Mouse (Mus musculus) mouse trophoblast stem cell (cell line): Measurements from ENCODE around the gene Ddah1.

ENCODE experiments used
- in situ Hi-C, 2 experiments: fragments of 300-500 bp; cut with MseI, MboI; formaldehyde crosslinking; loops; 2 replicates in 1 of 2; 3 replicates in 1 of 2; pipeline ENCODE4 v1.15.1; 2025

Gene Ddah1

GRCm38 (mm10) chr3:145758561-145759378 lies at the start of gene Ddah1:
Gene Ddah1, plus strand, starts transcription at chr3:145758675.
- in situ Hi-C loops, result no loop called here

DNA sequence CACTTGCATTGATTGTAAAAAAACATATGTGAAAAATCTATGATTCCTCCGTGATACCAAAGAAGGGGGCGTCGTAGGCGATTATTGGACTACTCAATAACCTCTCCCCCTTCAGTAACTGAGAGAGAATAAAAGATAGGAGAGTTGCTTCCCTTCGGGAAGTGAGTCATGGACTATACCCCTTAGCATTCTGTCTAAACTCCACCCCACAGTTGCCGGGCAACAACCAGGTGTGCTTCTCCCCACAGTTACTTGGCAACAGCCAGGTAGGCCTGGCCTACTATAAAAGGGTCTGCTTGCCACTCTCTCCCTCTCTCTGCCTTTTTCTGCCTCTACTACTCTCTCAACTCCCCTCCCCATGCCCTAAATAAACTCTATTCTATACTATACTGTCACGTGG lies 42.6 kb upstream of the Ddah1 start:
- in situ Hi-C loops, result no loop called here

DNA sequence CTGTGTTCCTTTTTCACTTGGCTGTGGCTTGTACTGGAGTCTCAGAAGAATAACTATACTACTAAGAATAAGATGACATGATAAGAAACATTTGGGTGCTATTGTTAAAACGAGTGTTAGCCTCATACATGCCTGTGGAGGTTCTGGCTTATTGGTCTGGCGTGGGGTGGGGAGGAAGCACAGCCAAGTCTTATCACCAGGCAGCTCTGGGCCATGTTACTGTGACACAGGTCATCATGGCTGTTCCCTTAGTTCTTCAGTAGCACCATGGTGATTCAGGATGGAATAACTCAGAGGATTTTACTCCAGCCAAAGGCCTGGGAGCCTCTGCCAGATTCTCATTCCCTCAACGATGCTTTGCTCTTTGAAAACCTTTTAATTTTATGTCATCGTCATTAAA lies 38.8 kb upstream of the Ddah1 start:
- in situ Hi-C loops, result no loop called here

DNA sequence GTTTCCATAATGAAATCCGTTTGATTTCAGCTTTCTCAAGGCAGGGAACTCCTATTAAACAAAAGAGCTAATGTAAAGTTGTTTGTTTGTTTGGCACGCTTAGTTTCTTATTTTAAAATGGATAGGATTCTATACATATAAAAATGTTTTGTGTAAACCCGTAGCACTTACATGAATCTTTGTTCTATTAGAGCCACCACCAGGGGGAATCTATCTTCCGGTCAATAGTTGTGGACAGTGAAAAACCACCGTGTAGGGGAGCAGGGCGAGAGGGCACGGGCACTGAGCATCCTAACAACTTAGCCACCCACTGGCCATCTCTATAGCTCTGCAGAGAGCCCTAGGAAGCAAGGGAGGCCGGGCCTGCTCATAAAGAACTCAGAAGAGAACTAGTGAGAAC lies 33.4 kb upstream of the Ddah1 start:
- in situ Hi-C loops, result no loop called here

DNA sequence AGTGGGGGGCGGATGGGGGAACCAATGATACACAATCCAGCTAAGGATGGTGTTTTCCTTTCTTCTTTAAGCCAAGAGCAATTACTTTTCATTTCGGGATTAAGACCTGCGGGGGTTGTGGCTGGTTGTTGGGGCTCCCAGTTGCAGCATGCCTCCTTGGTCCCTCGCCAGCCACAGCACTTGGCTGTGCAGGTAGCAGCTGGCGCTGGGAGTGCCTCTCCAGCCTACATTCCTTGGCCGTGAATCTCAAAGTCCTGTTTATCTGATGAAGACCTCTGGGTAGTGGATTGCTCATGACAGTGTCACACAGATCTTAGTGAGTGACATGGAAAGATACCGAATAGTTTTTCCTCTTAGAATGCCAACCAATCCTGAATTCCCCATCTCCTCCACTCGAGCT lies 30.1 kb upstream of the Ddah1 start:
- in situ Hi-C loops, result no loop called here

DNA sequence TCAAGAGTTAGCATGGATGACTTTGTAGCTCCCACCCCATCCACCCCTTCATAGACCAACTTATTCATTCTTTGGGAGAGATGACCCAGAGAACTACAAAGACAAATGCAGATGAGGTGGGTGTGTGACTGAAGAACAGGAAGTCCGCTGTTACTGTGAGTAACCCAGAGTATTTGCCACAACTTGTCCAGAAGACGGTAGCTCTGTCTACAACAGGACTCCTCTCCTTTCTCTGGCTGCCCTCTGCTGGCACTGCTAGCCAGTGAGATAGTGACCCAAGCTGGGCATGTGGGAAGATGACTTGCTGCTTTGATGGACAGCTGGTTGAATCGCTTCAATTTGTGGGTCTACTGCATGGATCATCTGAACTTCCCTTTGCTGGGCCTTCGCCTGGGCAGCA lies 28.9 kb upstream of the Ddah1 start:
- in situ Hi-C loops, result no loop called here

- in situ Hi-C loops, result no loop called here
Observed at GRCm38 (mm10) chr3:145730092-145730491, 28.4 kb upstream of the Ddah1 start.

DNA sequence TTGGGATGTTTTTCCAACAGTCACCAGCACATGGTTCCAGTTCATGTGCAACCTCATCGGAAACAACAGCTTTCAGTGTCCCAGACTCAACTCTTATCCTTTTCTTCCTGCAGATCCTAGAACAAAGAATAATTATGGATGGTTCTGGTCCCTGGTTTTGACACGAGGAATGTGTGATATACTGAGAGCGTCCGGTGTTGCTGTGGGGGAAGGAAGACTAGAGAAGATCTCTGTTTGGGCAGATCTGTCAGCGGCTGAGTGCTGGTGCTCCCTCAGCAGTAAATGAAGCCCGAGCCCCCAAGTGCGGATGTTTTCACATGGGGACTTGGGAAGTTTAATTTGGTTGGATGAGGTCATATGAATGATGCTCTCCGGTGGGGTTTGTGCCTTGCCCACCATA lies 23.6 kb upstream of the Ddah1 start:
- in situ Hi-C loops, result no loop called here

DNA sequence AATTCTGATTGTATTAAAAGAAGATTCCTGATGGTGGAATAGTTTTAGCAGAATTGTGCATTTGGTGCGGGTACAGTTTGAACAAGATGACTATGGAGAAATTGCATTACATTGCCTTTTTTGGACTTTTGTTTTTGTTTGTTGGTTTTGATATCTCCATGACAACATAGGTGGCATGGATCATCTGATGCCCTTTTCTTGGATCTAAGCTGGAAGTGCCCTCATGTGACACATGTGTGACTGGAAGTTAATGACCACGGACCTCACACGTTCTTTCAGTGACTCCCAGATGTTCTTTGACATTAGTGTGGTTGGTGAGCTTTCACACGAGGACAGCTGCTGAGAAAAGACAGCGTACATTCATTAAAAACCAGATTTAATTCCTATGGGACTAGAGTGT lies 21.9 kb upstream of the Ddah1 start:
- in situ Hi-C loops, result no loop called here

DNA sequence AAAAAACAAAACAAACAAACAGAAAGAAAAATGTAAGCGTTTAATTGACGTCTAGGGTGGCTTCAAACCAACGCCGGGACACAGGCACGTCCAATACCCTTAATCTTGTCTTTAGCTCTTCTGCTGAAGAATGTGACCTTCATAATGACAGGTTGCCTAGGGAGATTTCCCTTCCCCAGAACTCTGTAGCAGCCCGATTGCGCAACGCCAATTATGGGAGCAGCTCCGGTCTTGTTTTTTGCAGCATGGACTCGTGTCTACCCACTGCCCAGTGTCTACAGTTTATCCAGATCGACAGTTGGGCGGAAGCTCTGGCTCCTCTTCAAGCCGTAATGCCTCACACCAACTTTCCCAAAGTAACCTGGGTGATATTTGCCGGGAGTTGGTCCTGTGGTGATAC lies 19.8 kb upstream of the Ddah1 start:
- in situ Hi-C loops, result no loop called here

GRCm38 (mm10) chr3:145739904-145740303 lies 18.6 kb upstream of the Ddah1 start:
- in situ Hi-C loops, result no loop called here

- in situ Hi-C loops, result no loop called here
Observed at GRCm38 (mm10) chr3:145743050-145743449, 15.4 kb upstream of the Ddah1 start.

GRCm38 (mm10) chr3:145743476-145744027 lies 14.9 kb upstream of the Ddah1 start:
- in situ Hi-C loops, result no loop called here

GRCm38 (mm10) chr3:145748626-145749025 lies 9.8 kb upstream of the Ddah1 start:
- in situ Hi-C loops, result no loop called here

GRCm38 (mm10) chr3:145756457-145756856 lies 2.0 kb upstream of the Ddah1 start:
- in situ Hi-C loops, result no loop called here

DNA sequence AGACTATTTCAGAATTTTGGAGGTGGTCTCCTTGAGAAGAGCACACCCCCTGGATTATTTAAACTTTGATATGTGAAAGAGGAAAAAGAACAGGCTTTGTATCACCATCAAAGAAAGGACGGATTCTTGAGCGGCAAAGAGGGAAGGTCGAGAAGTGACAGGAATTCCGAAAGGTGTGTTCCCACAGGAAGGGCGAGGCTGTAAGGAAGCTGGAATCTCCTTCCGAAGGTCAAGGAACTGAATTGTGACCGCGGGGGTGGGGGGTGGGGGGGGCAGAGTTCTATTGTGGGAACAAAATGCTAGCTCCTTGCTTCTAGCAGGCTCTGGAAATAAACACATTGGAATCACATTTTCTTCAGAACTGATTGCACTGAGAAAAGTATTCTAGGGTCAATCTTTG lies 1.3 kb upstream of the Ddah1 start:
- in situ Hi-C loops, result no loop called here

DNA sequence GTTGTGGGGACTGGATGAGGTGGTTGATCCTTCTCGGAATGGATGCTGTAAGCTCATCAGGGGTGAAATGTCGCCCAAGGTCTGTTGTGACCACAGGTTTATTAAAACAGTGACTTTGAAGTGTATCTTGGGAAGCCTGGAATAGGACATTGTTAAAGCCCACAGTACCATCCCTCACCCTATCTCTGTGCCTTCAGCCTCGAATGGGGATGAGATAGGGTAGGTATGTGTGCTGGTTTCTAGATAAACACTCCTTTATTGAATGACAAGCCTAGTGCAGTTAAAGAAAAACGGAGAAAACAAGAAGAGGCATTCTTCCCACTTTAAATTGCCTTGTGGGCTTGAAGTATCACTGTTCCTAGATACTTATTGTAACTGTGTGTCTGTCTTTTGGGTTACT lies 631 bp upstream of the Ddah1 start:
- in situ Hi-C loops, result no loop called here

GRCm38 (mm10) chr3:145759379-145760209 lies 1.1 kb downstream of the Ddah1 start:
- in situ Hi-C loops, result no loop called here

DNA sequence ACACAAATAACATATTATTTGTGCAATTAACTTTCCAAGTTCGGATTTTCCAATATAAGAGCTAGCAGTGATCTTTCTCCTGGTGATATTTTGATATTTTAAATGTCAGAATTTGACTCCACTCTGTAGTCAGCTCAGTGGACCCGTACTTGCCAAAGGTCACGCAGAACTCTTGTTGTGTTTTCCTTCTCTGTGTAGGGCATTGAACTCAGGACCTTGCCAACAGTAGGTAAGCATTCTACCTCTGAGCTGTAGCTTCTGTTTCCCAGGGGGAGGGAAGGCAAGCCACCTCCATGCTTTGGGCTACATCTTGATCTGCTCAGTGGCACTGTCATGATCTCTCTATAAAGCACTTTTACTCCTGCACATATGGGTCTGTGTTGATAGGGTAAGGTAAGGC lies 2.1 kb downstream of the Ddah1 start:
- in situ Hi-C loops, result no loop called here

DNA sequence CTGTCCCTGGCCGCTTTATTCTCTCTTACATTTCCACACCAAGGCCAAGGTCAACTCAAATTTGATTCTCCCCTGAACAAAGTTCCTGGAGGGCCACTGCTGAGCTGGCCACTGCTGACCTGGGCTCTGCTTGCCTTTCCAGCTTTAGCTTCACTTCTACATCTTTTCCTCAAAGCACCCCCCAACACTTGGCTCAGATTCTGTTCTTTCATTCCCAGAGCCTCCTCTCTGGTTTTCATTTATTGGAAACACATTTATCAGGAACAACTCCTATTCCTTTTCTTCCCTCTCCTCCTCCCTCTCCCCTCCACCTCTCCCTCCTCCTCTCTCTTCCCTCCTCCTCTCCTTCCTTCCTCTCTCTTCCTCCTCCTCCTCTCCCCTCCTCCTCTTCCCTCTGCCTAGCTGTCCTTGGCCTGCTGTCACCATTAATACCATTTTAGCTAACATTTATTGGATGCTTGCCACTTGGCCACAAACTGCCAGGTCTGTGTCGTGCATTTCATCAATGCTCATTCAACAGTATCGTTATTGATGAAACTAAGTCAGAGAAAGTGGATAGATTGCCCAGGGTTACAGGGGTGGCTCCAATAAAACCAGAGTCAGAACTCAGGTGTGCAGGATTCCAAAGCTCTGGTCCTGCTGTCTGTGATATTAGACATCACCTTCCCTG lies 3.2 kb downstream of the Ddah1 start:
- in situ Hi-C loops, result no loop called here

GRCm38 (mm10) chr3:145762957-145763641 lies 4.6 kb downstream of the Ddah1 start:
- in situ Hi-C loops, result no loop called here

DNA sequence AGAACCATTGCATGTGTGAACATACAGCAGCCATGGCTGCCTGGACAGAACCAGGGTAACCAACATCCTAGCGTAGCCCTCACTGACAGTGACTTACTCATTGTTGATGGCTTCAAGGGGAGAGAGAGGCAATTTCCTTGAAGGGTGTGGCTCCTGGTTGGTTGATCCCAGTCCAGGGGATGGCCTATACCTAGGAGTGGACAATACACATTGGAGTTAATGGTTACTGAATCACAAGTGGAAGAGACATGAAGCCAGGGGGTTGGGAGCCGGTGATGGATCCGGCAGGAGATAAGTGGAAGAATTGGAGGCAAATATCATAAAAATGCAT lies 5.1 kb downstream of the Ddah1 start:
- in situ Hi-C loops, result no loop called here
